Mouse (Mus musculus) kidney, postnatal 14 days (tissue): ENCODE measurements around the gene Rdx.

Source experiments
- DNase-seq: peaks from one replicate; pipeline ENCODE4 v3.0.0; 2022; ENCODE audit warnings: mixed read lengths

Gene Rdx

GRCm38 (mm10) chr9:52047129-52047820 lies at the start of gene Rdx:
Gene Rdx, plus strand, starts transcription at chr9:52047173.
- peak; percentile 38 for DNase-seq

- no peak for DNase-seq
Measured at GRCm38 (mm10) chr9:52003501-52003900, 43.5 kb upstream of the Rdx start.

- DNase-seq = no peak
Measured at GRCm38 (mm10) chr9:52007341-52007740, 39.6 kb upstream of the Rdx start.

- no peak for DNase-seq
Measured at GRCm38 (mm10) chr9:52008511-52008910, 38.5 kb upstream of the Rdx start.

- no peak for DNase-seq
Measured at GRCm38 (mm10) chr9:52012311-52012710, 34.7 kb upstream of the Rdx start.

- DNase-seq = no peak
Measured at GRCm38 (mm10) chr9:52012781-52013436, 34.1 kb upstream of the Rdx start.

- DNase-seq = peak; percentile 75
Measured at GRCm38 (mm10) chr9:52013900-52014455, 33.0 kb upstream of the Rdx start.

GRCm38 (mm10) chr9:52017091-52017490 lies 29.9 kb upstream of the Rdx start:
- no peak for DNase-seq

- DNase-seq = no peak
Measured at GRCm38 (mm10) chr9:52017824-52018223, 29.1 kb upstream of the Rdx start.

- no peak for DNase-seq
Measured at GRCm38 (mm10) chr9:52018505-52018904, 28.5 kb upstream of the Rdx start.

GRCm38 (mm10) chr9:52027257-52028020 lies 19.5 kb upstream of the Rdx start:
- peak; percentile 76 for DNase-seq

GRCm38 (mm10) chr9:52028521-52029405 lies 18.2 kb upstream of the Rdx start:
- peak; percentile 78 for DNase-seq

GRCm38 (mm10) chr9:52031501-52031900 lies 15.5 kb upstream of the Rdx start:
- peak; percentile 43 for DNase-seq

GRCm38 (mm10) chr9:52037493-52037892 lies 9.5 kb upstream of the Rdx start:
- no peak for DNase-seq

GRCm38 (mm10) chr9:52041657-52042056 lies 5.3 kb upstream of the Rdx start:
- DNase-seq = no peak

GRCm38 (mm10) chr9:52046686-52047085 lies 287 bp upstream of the Rdx start:
- peak; percentile 47 for DNase-seq

- peak; percentile 92 for DNase-seq
Measured at GRCm38 (mm10) chr9:52047821-52048649, 1.1 kb downstream of the Rdx start.

GRCm38 (mm10) chr9:52048650-52049081 lies 1.7 kb downstream of the Rdx start:
- DNase-seq = peak; percentile 57

GRCm38 (mm10) chr9:52049605-52050004 lies 2.6 kb downstream of the Rdx start:
- no peak for DNase-seq

- no peak for DNase-seq
Measured at GRCm38 (mm10) chr9:52050361-52050760, 3.4 kb downstream of the Rdx start.

GRCm38 (mm10) chr9:52052221-52052620 lies 5.2 kb downstream of the Rdx start:
- no peak for DNase-seq
